Mouse (Mus musculus): ENCODE results near the gene Klc3. TPM values are rescaled to one million over a fixed set of nuclear protein-coding genes. Genes with fewer than 3 reads are reported as not detected.

The Klc3 gene
- total and polyA plus RNA-seq, 3 experiments, result 0.17 to 3.9 TPM; not detected in 1

- no peak for TF ChIP-seq PAX5 (IDR thresholded peaks at IDR 0.05; ENCODE audit: low read length)
- 0 out of 2 replicates have a peak, but pooled peaks have one; percentile 1 for TF ChIP-seq MAZ (IDR thresholded peaks at IDR 0.05; ENCODE audit: low read depth, low read length)
- TF ChIP-seq MAFK (IDR thresholded peaks at IDR 0.05; ENCODE audit: insufficient replicate concordance, low read length), result no peak
- no peak for TF ChIP-seq KAT2A (IDR thresholded peaks at IDR 0.05; ENCODE audit: insufficient replicate concordance, low read length)
- TF ChIP-seq HCFC1 (IDR thresholded peaks at IDR 0.05; ENCODE audit: low read depth, low read length), result no peak
- Histone ChIP-seq H3K27me3 (replicated peaks) (peaks cover 44% of the 10 kb centered on the region), H3K9me3 (replicated peaks; ENCODE audit: low read length) (peaks cover 4% of the 10 kb centered on the region), H3K4me1 (ENCODE audit: control insufficient read depth in 1 of 2, insufficient read depth in 2 of 2) (peaks cover 11 to 27% of the 10 kb centered on the region in 2 experiments; a peak in 3 of 4 replicates), H3K27ac (ENCODE audit: insufficient read depth, low read depth) (no peak overlapping the region), H3K4me3 (replicated peaks in 1 of 3; ENCODE audit: low read depth in 2 of 3, low read length in 2 of 3, poor library complexity in 1 of 3) (no peak overlapping the region), H3K79me2 (replicated peaks; ENCODE audit: control insufficient read depth, extremely low read depth, insufficient read depth, poor library complexity, severe bottlenecking) (peaks cover 8% of the 10 kb centered on the region), H3K36me3 (replicated peaks in 1 of 2; ENCODE audit: control insufficient read depth in 1 of 2, insufficient read depth in 1 of 2, low read length in 1 of 2) (peaks cover 3 to 10% of the 10 kb centered on the region in 2 experiments), H3K4me2 (ENCODE audit: insufficient read depth, low read depth, poor library complexity, severe bottlenecking) (no peak overlapping the region), H3K9ac (ENCODE audit: insufficient read depth, low read depth) (no peak overlapping the region)
- DNase-seq (ENCODE audit: extremely low read depth), result no peak
- dilution Hi-C loops (cut with MboI; ENCODE audit: extremely low pct_ligation_motif_present, extremely low pct_unique_long_range_greater_than_20kb, low sequenced_read_pairs) (no loop called here), in situ Hi-C loops (cut with MboI; ENCODE audit: low pct_ligation_motif_present, low pct_unique_long_range_greater_than_20kb, low sequenced_read_pairs) (no loop called here)
Measured at GRCm38 (mm10) chr7:19362276-19362675, 41.6 kb downstream of the Klc3 start.

- dilution Hi-C loops (cut with MboI; ENCODE audit: extremely low pct_ligation_motif_present, extremely low pct_unique_long_range_greater_than_20kb, low sequenced_read_pairs) (no loop called here), in situ Hi-C loops (cut with MboI; ENCODE audit: low pct_ligation_motif_present, low pct_unique_long_range_greater_than_20kb, low sequenced_read_pairs) (no loop called here)
- Histone ChIP-seq H3K4me3 (replicated peaks in 1 of 3; ENCODE audit: low read depth in 2 of 3, low read length in 2 of 3, poor library complexity in 1 of 3) (no peak overlapping the region), H3K36me3 (replicated peaks in 1 of 2; ENCODE audit: control insufficient read depth in 1 of 2, insufficient read depth in 1 of 2, low read length in 1 of 2) (peaks cover 7 to 15% of the 10 kb centered on the region in 2 experiments), H3K4me1 (ENCODE audit: control insufficient read depth in 1 of 2, insufficient read depth in 2 of 2) (peaks cover 11 to 32% of the 10 kb centered on the region in 2 experiments; a peak in 3 of 4 replicates), H3K9ac (ENCODE audit: insufficient read depth, low read depth) (no peak overlapping the region), H3K27me3 (replicated peaks) (peaks cover 41% of the 10 kb centered on the region), H3K4me2 (ENCODE audit: insufficient read depth, low read depth, poor library complexity, severe bottlenecking) (no peak overlapping the region), H3K9me3 (replicated peaks; ENCODE audit: low read length) (peaks cover 4% of the 10 kb centered on the region), H3K27ac (ENCODE audit: insufficient read depth, low read depth) (no peak overlapping the region), H3K79me2 (replicated peaks; ENCODE audit: control insufficient read depth, extremely low read depth, insufficient read depth, poor library complexity, severe bottlenecking) (peaks cover 8% of the 10 kb centered on the region)
- DNase-seq (ENCODE audit: extremely low read depth), result peak; percentile 57
- TF ChIP-seq MYC (IDR thresholded peaks at IDR 0.05; ENCODE audit: low read depth, low read length), result no peak
- TF ChIP-seq IRF4 (IDR thresholded peaks at IDR 0.05; ENCODE audit: low read depth, low read length), result no peak
- TF ChIP-seq TCF12 (IDR thresholded peaks at IDR 0.05; ENCODE audit: low read depth, low read length), result no peak
- TF ChIP-seq JUN (IDR thresholded peaks at IDR 0.05; ENCODE audit: insufficient read depth, low read depth, low read length), result no peak
- peak; percentile 72 for TF ChIP-seq CTCF (conservative IDR thresholded peaks at IDR 0.05 in 1 of 2, IDR thresholded peaks at IDR 0.05 in 1 of 2; ENCODE audit: low read depth in 2 of 2, low read length in 2 of 2)
- 0 out of 2 replicates have a peak, but pooled peaks have one; percentile 19 for TF ChIP-seq MAZ (IDR thresholded peaks at IDR 0.05; ENCODE audit: low read depth, low read length)
Measured at GRCm38 (mm10) chr7:19361720-19362119, 42.2 kb downstream of the Klc3 start.

- no peak overlapping the region for H3K27ac ChIP-seq (ENCODE audit: insufficient read depth, low read depth)
Measured at GRCm38 (mm10) chr7:19360944-19361343, 43.0 kb downstream of the Klc3 start.

More at GRCm38 (mm10) chr7:19360944-19361343, 43.0 kb downstream of the Klc3 start:
- DNase-seq (ENCODE audit: extremely low read depth), result peak; percentile 57
- dilution Hi-C loops (cut with MboI; ENCODE audit: extremely low pct_ligation_motif_present, extremely low pct_unique_long_range_greater_than_20kb, low sequenced_read_pairs) (no loop called here), in situ Hi-C loops (cut with MboI; ENCODE audit: low pct_ligation_motif_present, low pct_unique_long_range_greater_than_20kb, low sequenced_read_pairs) (no loop called here)
- peaks cover 38% of the 10 kb centered on the region for H3K27me3 ChIP-seq (replicated peaks)
- H3K79me2 ChIP-seq (replicated peaks; ENCODE audit: control insufficient read depth, extremely low read depth, insufficient read depth, poor library complexity, severe bottlenecking), result peaks cover 8% of the 10 kb centered on the region
- peaks cover 4% of the 10 kb centered on the region for H3K9me3 ChIP-seq (replicated peaks; ENCODE audit: low read length)
- no peak for TF ChIP-seq MXI1 (IDR thresholded peaks at IDR 0.05; ENCODE audit: low read depth, low read length)
- peak; percentile 71 for TF ChIP-seq HCFC1 (IDR thresholded peaks at IDR 0.05; ENCODE audit: low read depth, low read length)
- no peak for TF ChIP-seq IRF4 (IDR thresholded peaks at IDR 0.05; ENCODE audit: low read depth, low read length)
- H3K36me3 ChIP-seq (replicated peaks in 1 of 2; ENCODE audit: control insufficient read depth in 1 of 2, insufficient read depth in 1 of 2, low read length in 1 of 2), result peaks cover 12 to 21% of the 10 kb centered on the region in 2 experiments
- peaks cover 11 to 38% of the 10 kb centered on the region in 2 experiments; a peak in 3 of 4 replicates for H3K4me1 ChIP-seq (ENCODE audit: control insufficient read depth in 1 of 2, insufficient read depth in 2 of 2)
- no peak overlapping the region for H3K4me2 ChIP-seq (ENCODE audit: insufficient read depth, low read depth, poor library complexity, severe bottlenecking)
- peak overlapping the region in 1 of 3 experiments; percentile 32 for H3K4me3 ChIP-seq (replicated peaks in 1 of 3; ENCODE audit: low read depth in 2 of 3, low read length in 2 of 3, poor library complexity in 1 of 3)
- H3K9ac ChIP-seq (ENCODE audit: insufficient read depth, low read depth), result no peak overlapping the region
